Mouse (Mus musculus) megakaryocyte progenitor cell, adult 5-6 weeks (primary cell): ENCODE results near the gene Sec22a. TPM values are rescaled to one million over a fixed set of nuclear protein-coding genes. Genes with fewer than 3 reads are reported as not detected.
A peak's percentile ranks its signal among the peaks of the same experiment; 100 is the strongest.

Source experiments
- ATAC-seq: replicated peaks from 2 replicates; pipeline ENCODE4 v1.8.0; 2016; ENCODE audit warnings: mild to moderate bottlenecking, moderate TSS enrichment, inconsistent platforms; ENCODE audit not compliant: poor library complexity
- total RNA-seq, 2 experiments: library from RNA; stranded (forward) in 1 of 2; stranded (reverse) in 1 of 2; fragments of 157-497, 149-512 nt in 1 of 2; fragments of 200-1000 nt in 1 of 2; gene quantifications; 2 replicates each; pipeline versions ENCODE4 v1.2.3 to v1.2.4; 2015 to 2017

Sec22a gene
- total RNA-seq, 2 experiments from 2014 or later, result 6.2 to 19.4 TPM

- no peak for ATAC-seq
Observed at GRCm38 (mm10) chr16:35311586-35311985, 52.1 kb downstream of the Sec22a start.

GRCm38 (mm10) chr16:35310551-35311110 lies 53.1 kb downstream of the Sec22a start:
- no peak for ATAC-seq

GRCm38 (mm10) chr16:35309634-35310033 lies 54.1 kb downstream of the Sec22a start:
- no peak for ATAC-seq

DNA sequence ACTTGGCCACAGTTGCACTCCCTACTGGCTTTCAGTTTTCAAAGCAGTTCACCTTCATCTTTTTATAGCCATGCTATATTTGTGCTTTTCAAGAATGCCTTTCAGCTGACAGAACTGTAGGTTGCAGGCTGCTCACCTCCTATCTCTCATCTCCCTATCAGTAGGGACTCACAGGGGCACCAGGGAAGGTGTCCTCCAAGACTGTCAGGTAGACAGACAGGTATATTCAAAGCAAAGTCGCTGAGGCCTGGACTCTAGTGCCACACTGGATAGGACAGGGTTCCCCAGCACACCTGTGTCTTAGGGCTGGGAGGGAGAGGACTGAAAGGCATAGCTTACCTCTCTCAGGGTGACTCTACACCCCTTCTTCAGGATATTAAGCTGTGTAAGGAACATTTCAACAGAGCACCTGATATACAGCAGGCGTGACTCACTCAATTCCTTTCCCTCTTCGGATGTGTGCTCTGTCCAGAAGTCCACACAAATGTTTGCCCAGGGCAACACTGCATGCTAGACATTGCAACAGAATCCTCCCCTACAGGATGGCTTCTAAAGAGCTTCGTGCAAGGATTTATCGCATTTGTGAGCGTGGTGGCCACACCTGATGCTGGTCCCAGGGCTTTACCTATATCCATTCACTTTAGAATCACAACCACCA lies 55.1 kb downstream of the Sec22a start:
- ATAC-seq, result no peak

DNA sequence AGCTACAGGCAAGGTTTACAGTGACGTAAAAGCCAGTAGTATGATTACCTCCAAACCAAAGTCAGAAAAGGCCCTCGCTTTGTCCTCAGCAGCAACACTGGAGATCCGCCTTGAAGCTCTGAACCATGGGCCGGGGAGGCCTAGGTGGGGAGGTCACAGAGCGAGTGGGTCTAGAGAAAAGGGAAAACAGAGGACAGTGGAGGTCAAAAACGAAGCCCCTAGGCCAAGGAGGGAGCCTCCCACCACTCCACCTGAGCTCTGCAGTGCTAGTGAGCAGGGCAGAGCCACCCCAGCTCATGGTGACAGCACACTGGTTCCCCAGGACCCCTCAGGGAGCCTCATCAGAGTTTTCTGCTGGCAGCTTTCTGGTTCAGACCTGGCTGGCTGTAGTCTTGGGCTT lies 55.7 kb downstream of the Sec22a start:
- ATAC-seq, result no peak

- no peak for ATAC-seq
Observed at GRCm38 (mm10) chr16:35307331-35307730, 56.4 kb downstream of the Sec22a start.

- ATAC-seq, result no peak
Observed at GRCm38 (mm10) chr16:35306631-35307030, 57.1 kb downstream of the Sec22a start.

- no peak for ATAC-seq
Observed at GRCm38 (mm10) chr16:35305226-35305625, 58.5 kb downstream of the Sec22a start.

GRCm38 (mm10) chr16:35304416-35304815 lies 59.3 kb downstream of the Sec22a start:
- ATAC-seq, result no peak

DNA sequence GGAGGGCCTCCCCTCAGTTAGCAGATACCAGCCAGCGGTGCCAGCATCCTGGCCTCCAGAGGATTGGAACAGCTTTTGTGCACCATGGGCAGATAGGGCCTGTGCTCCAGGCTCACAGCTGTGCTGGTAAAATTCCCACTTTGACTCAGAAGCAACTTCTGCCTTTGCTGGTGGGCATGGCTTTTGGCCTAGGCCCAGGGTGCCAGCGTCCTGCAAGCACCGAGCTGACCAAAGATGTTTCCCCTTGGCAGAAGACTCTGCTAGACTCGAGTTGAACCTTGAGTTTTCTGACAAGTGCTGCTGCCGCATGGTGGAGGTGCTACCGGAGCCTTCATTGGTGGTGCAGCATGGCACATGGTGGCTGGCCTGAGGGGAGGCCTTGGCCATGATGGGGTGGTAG lies 60.0 kb downstream of the Sec22a start:
- ATAC-seq, result no peak

DNA sequence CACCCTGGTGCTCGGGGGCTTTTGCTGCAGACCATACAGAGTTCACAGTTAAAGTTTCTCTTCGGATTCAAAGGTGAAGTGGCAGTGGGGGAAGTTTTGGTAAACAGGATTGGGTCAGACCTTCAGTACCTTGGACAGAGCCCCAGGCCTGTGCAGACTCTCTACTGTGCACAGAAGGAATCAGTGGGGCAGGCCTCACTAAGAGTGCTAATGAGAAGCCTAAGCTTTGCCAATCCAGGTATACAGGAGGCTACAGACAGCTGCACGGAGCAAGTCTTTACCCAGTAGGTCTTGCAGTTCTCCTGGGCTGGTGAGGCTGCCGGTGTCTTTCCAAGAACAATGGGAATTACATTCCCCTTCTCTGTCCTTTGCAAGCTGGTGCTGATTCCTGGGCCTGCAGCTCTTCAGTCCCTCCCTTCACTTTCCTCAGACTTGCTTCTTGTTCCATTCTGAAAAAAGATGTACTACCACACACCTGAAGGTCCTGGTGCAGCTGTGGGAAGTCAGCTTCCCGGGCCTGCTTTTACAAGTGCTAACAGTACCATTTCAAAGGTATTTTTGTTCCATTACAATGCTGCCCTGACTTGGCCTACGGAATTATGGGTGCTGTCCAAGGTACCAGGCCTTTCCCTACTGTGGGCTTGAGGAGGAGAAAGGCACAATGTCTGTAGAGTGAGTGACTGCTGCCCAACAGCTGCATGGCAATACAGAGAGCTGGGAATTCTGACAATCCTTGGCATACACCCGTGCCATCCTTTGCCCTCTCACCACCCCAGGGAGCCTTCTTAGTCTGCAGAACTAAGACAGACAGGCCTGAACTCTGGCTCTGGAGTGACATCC lies 61.1 kb downstream of the Sec22a start:
- peak; percentile 46; the same call in 1 of the 2 replicates for ATAC-seq

DNA sequence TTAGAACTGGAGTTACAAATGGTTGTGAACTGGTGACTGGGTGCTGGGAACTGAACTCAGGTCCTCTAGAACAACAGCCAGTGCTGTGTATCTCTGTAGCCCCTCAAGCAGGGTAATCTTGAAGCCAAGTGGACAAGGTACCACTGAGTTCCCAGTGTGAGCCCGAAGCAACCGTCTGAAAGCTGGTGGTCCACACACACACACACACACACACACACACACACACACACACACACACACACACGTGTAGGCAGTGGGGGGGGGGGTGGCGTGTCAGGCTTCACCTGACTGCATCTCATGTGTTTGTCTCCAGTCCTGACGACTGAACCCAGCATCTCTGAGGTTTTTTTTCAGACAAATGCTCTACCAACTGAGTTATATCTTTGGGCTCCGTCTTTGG lies 63.6 kb downstream of the Sec22a start:
- no peak for ATAC-seq

GRCm38 (mm10) chr16:35297786-35298185 lies 65.9 kb downstream of the Sec22a start:
- ATAC-seq, result no peak

GRCm38 (mm10) chr16:35287244-35287643 lies 76.5 kb downstream of the Sec22a start:
- no peak for ATAC-seq

GRCm38 (mm10) chr16:35285821-35286220 lies 77.9 kb downstream of the Sec22a start:
- no peak for ATAC-seq

DNA sequence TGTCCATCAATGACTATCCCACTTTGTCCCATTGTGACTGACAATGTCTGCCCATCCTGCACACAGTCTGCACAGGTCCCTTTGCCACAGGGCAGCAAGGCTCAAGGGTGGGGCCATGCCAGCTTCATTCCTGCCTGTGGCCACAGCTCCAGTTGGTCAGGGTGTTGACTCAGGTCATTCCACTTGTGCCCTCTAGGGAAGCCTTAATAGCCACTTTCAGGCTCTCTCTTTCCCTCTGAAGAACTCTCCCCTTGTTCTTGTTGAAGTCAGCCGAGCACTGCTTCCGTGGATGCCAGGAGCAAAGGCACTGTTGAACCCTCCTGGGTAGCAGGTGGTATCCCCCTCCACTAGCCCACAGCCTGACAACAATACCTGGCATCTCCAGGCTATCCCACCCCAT lies 81.3 kb downstream of the Sec22a start:
- ATAC-seq, result no peak

DNA sequence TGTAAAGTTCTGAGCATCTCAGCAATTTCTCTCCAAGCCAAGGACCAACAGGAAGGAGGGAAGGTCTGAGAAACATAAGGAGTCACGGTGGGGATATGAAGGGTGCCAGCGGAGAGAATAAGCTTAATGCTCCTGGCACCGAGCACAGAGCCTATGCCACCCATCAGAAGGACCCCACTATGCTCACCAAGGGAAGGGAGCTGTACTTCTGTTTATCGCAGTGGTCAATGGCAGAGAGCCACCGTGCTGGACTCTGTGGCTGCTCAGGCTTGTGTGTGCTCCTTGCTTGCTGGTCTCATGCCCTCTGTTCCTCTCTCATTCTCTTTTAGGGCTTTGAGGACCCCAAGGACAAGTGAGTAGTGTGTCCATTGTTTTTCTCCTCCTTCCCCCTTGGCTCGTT lies 85.6 kb downstream of the Sec22a start:
- no peak for ATAC-seq

DNA sequence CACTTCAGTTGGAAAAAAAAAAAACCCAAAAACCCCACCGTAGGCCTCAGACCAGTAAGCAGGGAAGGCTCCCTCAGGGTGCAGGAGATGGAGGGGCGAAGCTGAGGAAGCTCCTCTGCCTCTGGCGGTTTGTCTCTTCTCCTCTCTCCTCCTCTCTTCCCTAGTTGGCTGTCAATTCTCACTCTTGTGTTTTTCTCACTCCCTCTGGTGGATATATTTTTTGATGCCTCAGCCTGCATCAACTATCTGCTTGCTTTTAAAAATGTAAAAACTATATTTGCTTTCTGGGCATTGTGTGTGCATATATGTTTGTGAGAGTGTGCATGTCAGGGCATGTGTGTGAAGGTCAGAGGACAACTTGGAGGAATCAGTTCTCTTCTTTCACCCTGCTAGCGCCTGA lies 91.3 kb downstream of the Sec22a start:
- ATAC-seq, result no peak

DNA sequence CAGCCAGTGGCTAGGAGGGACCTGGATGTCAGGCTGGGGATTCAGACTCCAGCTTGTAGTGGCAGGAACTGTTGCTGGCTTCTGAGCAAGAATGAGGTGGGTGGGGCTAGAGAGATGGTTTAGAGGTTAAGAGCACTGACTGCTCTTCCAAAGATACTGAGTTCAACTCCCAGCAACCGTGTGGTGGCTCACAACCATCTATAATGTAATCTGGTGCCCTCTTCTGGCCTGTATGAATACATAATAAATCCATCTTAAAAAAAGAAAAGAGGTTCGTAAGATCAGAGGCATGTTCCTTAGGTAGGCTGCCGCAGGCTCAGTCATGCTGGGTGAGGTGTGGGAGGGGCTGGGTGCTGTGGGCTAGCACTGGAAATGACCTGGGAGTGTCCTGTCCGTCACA lies 92.1 kb downstream of the Sec22a start:
- ATAC-seq, result no peak

GRCm38 (mm10) chr16:35270945-35271344 lies 92.8 kb downstream of the Sec22a start:
- no peak for ATAC-seq

DNA sequence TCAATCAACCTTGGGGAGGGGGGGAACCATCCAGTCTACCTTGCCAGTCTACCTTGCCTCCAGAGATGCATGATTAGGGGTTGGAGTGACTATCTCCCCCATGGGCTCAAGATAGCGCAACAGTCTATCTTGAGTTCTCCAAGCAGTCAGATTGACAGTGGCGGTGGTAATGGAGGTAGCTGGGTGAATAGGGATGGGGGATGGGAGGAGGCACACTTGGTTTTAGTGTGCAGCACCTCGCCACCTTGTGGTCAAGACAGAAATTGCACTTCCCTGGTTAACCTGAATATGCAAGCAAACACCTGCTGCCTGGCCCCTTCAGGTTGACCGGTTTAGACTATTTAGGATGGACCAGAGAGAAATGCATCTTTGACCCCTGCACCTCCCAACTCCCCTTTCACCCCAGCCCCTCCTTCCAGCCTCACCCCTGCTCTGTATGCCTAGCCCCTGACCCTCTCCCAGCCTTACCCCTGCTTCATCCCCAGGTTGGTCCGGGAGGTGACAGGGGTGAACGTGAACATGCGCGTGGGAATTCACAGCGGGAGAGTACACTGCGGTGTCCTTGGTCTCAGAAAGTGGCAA lies 93.3 kb downstream of the Sec22a start:
- ATAC-seq, result peak; percentile 91
